Mouse (Mus musculus): Measurements from ENCODE around the gene Cdc27. TPM values are rescaled to one million over a fixed set of nuclear protein-coding genes. Genes with fewer than 3 reads are reported as not detected.

Cdc27 gene
- polyA plus RNA-seq (2015; fragmentation: Nextera tagmentation; extraction: Ambion mirVana) = 16.5 and 26.7 TPM in 2 replicates

GRCm38 (mm10) chr11:104550406-104550974 lies at the start of gene Cdc27, which contains the start of gene Myl4:
Gene Cdc27, minus strand, starts transcription at chr11:104550620.
Gene Myl4, plus strand, starts transcription at chr11:104550663.

GRCm38 (mm10) chr11:104468751-104469268 lies 81.6 kb downstream of the Cdc27 start, which contains the start of gene Kansl1:
Gene Kansl1, minus strand, starts transcription at chr11:104468861.

Other genes with a start within 250 kb of the Cdc27 start
- 11.2 and 15.2 TPM in 2 replicates for gene Kansl1, start 81.8 kb downstream of the Cdc27 start, polyA plus RNA-seq (2015; fragmentation: Nextera tagmentation; extraction: Ambion mirVana)
- 10.2 and 11.2 TPM in 2 replicates for gene Myl4, start within 50 bp of the Cdc27 start, polyA plus RNA-seq (2015; fragmentation: Nextera tagmentation; extraction: Ambion mirVana)
- gene Itgb3, start 57.4 kb upstream of the Cdc27 start, polyA plus RNA-seq (2015; fragmentation: Nextera tagmentation; extraction: Ambion mirVana) = 4.0 and 4.2 TPM in 2 replicates
- 0.03 and 0.04 TPM in 2 replicates for gene Gm11639, start 135.1 kb upstream of the Cdc27 start, polyA plus RNA-seq (2015; fragmentation: Nextera tagmentation; extraction: Ambion mirVana)

Data from adrenal gland, postnatal 0 days (tissue).